Mouse (Mus musculus): ENCODE measurements around the gene Kcnc3.

GRCm38 (mm10) chr7:44557629-44558028 is 32.8 kb upstream of the Kcnc3 start:
- TF ChIP-seq CTCF (conservative IDR thresholded peaks at IDR 0.05; ENCODE audit: low read length) (no peak), NANOG (IDR thresholded peaks at IDR 0.05; ENCODE audit: borderline replicate concordance, low read length) (no peak), POU5F1 (IDR thresholded peaks at IDR 0.05; ENCODE audit: borderline replicate concordance, low read length) (no peak)

Measured in E14TG2a.4 (cell line).